Mouse (Mus musculus) lung, postnatal 14 days (tissue): Measurements from ENCODE around the gene Rhbdl3.

ENCODE experiments used
- DNase-seq: peaks from one replicate; pipeline ENCODE4 v3.0.0; 2021

Gene Rhbdl3

DNA sequence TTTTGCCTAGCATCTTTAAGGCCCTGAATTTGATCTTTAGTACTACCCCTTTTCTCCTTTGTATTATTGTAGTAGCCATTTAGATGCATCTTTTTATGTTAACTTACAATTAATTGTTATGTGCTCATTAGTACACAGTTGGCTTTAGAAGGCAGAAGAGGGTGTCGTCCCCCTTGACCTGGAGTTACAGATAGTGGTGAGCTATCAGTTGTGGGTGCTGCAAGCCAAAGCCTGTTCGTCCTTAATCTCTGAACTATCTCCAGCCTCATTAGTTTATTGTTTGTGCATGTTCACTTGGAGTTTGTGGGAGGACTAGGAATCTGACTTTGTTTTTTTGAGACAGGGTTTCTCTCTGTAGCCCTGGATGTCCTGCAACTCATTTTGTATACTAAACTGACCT lies 86.1 kb downstream of the Rhbdl3 start:
- no peak for DNase-seq

DNA sequence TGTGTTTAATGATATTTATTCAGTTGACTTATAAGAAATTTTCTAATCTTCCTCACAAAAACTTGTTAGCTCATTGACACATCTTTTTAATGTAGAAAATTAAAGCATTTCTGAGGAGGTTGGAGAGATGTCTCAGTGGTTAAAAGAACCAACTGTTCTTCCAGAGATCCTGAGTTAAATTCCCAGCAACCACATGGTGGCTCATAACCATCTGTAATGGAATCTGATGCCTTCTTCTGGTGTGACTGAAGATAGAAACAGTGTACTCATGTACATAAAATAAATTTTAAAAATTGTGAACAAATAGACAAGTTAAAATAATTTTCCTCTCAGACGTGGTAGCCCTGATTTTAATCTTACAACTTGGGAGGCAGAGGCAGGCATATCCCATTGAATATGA lies 89.2 kb downstream of the Rhbdl3 start:
- DNase-seq = no peak

DNA sequence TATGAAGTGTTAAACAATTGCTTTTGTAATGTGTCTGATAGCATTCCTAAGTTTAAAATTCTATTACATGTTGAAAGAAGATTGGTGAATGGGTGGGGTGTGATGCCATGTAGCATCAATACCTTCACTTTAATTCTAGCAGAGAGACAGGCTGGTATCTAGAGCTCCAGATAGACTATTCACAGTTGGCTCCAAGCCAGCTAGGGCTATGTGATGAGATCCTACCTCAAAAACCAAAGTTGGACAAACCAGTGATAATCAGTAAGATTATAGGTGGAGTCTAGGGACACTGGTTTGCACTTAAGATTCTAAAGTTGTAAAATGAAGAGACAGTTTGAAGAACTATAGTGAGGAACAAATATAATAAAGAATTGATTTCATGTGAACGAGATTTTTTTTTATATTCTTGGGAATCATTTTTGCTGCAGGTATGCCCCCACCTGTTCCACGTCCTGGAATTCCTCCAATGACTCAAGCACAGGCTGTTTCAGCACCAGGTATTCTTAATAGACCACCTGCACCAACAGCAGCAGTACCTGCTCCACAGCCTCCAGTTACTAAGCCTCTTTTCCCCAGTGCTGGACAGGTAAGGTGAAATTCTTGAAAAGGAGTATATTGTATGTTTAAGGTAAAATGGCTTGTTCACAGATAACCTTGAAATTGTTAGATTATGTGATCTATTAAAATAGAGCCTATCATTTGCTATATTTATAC lies 90.9 kb downstream of the Rhbdl3 start:
- no peak for DNase-seq

DNA sequence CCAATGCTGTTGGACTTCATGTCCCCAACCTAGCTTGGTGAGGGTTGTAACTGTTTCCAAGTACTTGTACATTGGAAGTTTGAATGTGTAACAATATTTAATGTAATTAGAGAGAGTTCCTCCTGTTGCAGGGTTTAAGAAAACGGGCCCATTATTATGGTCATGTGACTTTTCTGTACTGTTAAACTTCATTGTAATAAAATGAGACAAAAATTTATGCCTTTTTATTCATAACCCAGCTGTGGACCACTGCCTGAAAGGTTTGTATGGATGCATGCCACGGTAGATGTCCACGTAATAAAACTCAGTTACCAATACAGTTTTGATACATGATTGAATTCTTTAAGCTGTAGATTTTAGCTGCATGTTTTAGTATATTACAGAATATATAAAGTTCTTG lies 95.2 kb downstream of the Rhbdl3 start:
- DNase-seq = no peak

DNA sequence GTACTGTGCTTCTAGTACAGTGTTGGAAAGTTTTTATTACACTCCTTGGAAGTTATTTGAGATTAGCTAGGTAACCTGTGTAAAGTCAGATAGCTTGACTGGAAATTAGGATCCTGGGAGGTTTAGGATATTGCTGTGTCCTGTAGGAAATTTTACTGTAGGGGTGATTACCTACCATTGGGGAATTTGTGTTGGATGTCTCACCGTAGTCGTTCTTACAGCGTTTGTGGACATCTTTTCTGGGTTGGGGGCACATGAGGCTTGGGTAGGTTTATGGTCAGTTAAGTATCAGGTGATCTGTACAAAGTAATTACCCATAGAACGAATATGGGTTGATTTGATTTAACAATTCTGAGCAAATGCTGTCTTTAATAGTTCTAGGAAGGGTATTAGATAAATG lies 95.9 kb downstream of the Rhbdl3 start:
- no peak for DNase-seq
